Mouse (Mus musculus): ENCODE measurements around the gene Tas2r134. TPM values are rescaled to one million over a fixed set of nuclear protein-coding genes. Genes with fewer than 3 reads are reported as not detected.

The Tas2r134 gene
- polyA plus RNA-seq, 1 experiment, result not detected

DNA sequence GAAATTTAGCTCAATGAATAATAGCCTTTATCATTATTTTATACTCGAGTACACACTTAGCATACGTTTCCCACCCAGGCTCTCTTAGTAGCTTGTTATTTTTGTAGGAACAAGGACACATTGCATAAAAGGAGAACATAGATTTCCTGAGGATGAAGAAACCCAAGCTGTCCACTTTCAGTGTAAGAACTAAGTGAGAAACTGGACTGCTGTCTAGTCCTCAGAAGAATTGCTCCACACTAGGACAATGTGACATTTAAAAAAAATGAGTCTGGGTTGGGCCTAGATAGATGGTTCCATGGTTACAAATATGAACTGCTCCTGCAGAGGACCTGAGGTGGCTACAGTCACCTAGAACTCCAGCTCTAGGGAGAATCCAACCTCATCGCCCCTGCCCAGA, 20.7 kb downstream of the Tas2r134 start:
- no peak for DNase-seq (ENCODE audit: low read depth, low spot score)
- 67% methylated on average over 3 of the region's 3 CpGs for WGBS

DNA sequence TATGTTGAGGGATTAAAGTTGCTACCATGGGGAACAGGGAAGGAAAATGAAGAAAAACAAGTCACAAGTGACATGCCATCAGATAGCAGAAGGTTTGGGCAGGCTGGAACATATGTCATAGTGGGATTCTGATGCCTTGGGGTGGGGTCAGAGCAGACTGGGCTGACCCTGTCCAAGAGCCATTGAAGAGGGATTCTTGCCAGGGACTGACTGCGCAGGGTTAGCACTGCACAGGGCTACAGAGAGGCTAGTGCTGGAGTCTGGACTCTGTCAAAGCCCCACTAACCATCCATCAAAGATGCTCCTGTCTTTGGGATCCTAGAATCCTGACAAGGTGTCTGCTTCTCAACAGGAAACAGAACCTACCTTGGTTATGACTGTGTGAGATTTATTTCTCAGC, 22.6 kb downstream of the Tas2r134 start:
- WGBS, result 77% methylated on average over 1 of the region's 1 CpGs
- no peak for DNase-seq (ENCODE audit: low read depth, low spot score)

DNA sequence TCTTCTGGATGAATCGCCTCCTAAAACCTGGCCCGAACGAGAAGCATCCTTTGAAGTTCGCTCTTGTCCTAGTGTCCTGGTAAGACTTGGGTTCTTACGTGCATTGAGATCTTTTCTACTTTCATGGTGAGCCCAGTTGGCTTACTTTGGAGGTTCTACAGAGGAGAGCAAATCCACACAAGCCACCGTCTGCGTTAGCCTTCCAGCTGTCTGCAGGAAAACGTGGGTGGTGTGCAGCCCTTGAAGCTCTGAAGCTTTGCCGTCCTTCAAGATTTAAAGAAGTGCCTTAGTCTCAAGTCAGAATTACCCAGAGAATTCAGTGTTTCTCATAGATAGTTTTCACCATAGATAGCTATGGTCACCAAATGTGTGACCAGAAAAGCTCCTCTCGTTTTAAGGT, 24.8 kb downstream of the Tas2r134 start:
- 91% methylated on average over 10 of the region's 10 CpGs for WGBS

DNA sequence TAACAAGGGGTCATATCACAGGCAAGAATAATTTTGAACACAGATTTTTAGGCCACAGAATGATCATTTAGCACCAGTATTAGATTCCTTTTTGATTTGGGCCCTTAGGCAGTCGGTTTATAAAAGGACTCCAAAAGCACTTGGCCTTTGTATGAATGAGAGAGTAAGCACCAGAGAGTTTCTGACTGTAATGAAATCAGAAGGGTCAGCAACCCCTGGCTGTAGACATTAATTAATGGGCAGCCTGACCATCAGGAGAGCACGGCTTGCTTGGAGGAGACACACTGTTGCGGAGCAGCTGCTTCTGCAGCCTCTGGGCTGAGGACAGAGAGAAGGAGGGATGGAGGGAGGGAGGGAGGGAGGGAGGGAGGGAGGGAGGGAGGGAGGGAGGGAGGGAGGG, 30.4 kb downstream of the Tas2r134 start:
- DNase-seq (ENCODE audit: low read depth, low spot score), result no peak

More for the DNA sequence above, 24.8 kb downstream of the Tas2r134 start:
- no peak for DNase-seq (ENCODE audit: low read depth, low spot score)

DNA sequence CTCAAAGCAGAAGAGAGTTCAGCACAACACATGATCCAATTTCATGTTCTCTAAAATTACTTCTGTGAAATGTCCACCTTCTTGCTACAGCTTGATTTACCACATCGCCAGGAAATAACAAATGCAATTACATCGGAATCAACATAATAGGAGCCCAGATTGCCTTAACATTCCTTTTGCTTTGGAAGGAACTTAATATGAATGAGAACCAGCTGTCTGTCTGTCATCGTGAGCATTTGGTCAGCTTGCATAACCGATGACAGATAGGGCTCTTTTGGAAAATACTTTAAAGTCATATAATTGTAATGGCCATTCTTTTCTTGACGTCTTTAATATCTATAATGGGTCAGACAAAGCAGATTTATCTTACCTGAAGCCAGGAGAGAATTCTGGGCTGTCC, 31.0 kb downstream of the Tas2r134 start:
- 71% methylated on average over 5 of the region's 5 CpGs for WGBS

More for the DNA sequence above, 30.4 kb downstream of the Tas2r134 start:
- WGBS, result 71% methylated on average over 3 of the region's 3 CpGs

DNA sequence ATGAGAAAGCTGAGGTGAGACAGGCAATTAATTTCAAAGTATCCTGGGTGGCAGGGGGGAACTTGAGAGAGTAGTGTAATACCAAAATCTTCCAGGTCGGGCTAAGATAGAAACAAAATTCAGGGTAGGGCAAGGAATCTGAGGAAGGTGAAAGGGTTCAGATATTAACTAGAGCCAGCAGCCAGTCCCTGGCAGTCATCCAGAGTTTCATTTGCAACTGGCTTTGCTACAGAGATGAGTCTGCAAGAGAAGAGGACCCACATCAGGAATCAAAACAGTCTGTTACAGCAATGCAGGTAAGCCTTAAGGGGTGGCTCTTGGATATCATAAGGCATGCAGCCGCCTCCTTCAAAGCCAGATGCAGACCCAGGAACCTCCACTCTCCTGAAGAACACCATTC, 47.0 kb downstream of the Tas2r134 start:
- 75% methylated on average over 2 of the region's 2 CpGs for WGBS
- no peak for DNase-seq (ENCODE audit: low read depth, low spot score)

More for the DNA sequence above, 31.0 kb downstream of the Tas2r134 start:
- DNase-seq (ENCODE audit: low read depth, low spot score), result no peak
